Mouse (Mus musculus) neural tube, embryonic 11.5 days (tissue): ENCODE results near the gene Rbm5. TPM values are rescaled to one million over a fixed set of nuclear protein-coding genes. Genes with fewer than 3 reads are reported as not detected.

ENCODE experiments used
- ATAC-seq: fragments of 200-750 bp; cut with Nextera tagmentation; 2 replicates; pipeline ENCODE4 v1.8.0; 2017; ENCODE audit warnings: moderate number of reproducible peaks, mild to moderate bottlenecking, moderate TSS enrichment, moderate library complexity; ENCODE audit not compliant: insufficient read depth, low FRiP score, low TSS enrichment
- DNase-seq: peaks from one replicate; pipeline ENCODE4 v3.0.0-alpha.2; 2015; ENCODE audit warnings: low spot score
- H3K27ac ChIP-seq: fragments of 300-500 bp; sonication (generic); 2 replicates; pipeline ENCODE4 v1.5.1; 2014; ENCODE audit warnings: low read depth, mild to moderate bottlenecking, low read length
- H3K27me3 ChIP-seq: fragments of 300-500 bp; sonication (generic); 2 replicates; pipeline ENCODE4 v1.6.1; 2014; ENCODE audit warnings: mild to moderate bottlenecking, low read length, mixed read lengths; ENCODE audit not compliant: control insufficient read depth, insufficient read depth
- H3K36me3 ChIP-seq: fragments of 300-500 bp; sonication (generic); 2 replicates; pipeline ENCODE4 v1.6.1; 2014; ENCODE audit warnings: mild to moderate bottlenecking, low read length, moderate library complexity, mixed read lengths; ENCODE audit not compliant: control insufficient read depth, insufficient read depth
- H3K4me1 ChIP-seq: fragments of 300-500 bp; sonication (generic); 2 replicates; pipeline ENCODE4 v1.6.1; 2014; ENCODE audit warnings: low read length, mixed read lengths; ENCODE audit not compliant: control insufficient read depth, insufficient read depth
- H3K4me2 ChIP-seq: fragments of 300-500 bp; sonication (generic); 2 replicates; pipeline ENCODE4 v1.6.1; 2014; ENCODE audit warnings: low read depth, mild to moderate bottlenecking, moderate library complexity
- H3K4me3 ChIP-seq: fragments of 300-500 bp; sonication (generic); 2 replicates; pipeline ENCODE4 v1.5.1; 2014; ENCODE audit warnings: low read depth, low read length
- H3K9ac ChIP-seq: fragments of 300-500 bp; sonication (generic); 2 replicates; pipeline ENCODE4 v1.6.1; 2014; ENCODE audit warnings: mild to moderate bottlenecking, low read length
- H3K9me3 ChIP-seq: fragments of 300-500 bp; sonication (generic); 2 replicates; pipeline ENCODE4 v1.6.1; 2016; ENCODE audit warnings: low read length; ENCODE audit not compliant: control insufficient read depth
- WGBS: fragments of 180-500 bp; shearing (Covaris S2); extraction: QIAGEN DNeasy Blood & Tissue Kit; methylation state at CpG from one replicate; pipeline ENCODE4 v1.1.7; 2014; 5-methylcytosine and 5-hydroxymethylcytosine counted together
- polyA plus RNA-seq: library from polyadenylated mRNA; unstranded; fragments of >200 nt; fragmentation: Nextera tagmentation; extraction: Ambion mirVana; gene quantifications from 2 replicates; pipeline ENCODE4 v1.2.1, GENCODE M21; 2014

Rbm5 gene
- polyA plus RNA-seq, 1 experiment from 2014 or later = 197 TPM

- peak overlapping the region; percentile 100 for H3K9ac ChIP-seq
- peaks cover 13% of the 10 kb centered on the region for H3K4me1 ChIP-seq
- peak overlapping the region; percentile 69 for H3K4me2 ChIP-seq
- DNase-seq (no peak), ATAC-seq (no peak)
- 28% methylated on average over 4 of the region's 4 CpGs for WGBS
- H3K27me3 ChIP-seq = no peaks in the 10 kb centered on the region
- H3K27ac ChIP-seq = no peak overlapping the region
- H3K4me3 ChIP-seq = peak overlapping the region; percentile 99
- peaks cover 29% of the 10 kb centered on the region for H3K36me3 ChIP-seq
- no peaks in the 10 kb centered on the region for H3K9me3 ChIP-seq
Observed at GRCm38 (mm10) chr9:107769445-107770000, 1.3 kb downstream of the Rbm5 start.

GRCm38 (mm10) chr9:107768851-107769250 lies 1.9 kb downstream of the Rbm5 start:
- Histone ChIP-seq H3K4me1 (peaks cover 13% of the 10 kb centered on the region), H3K9ac (no peak overlapping the region), H3K27ac (no peak overlapping the region), H3K4me2 (peak overlapping the region; percentile 69), H3K9me3 (no peaks in the 10 kb centered on the region), H3K36me3 (peaks cover 31% of the 10 kb centered on the region), H3K4me3 (peak overlapping the region; percentile 99; the same call in 1 of the 2 replicates), H3K27me3 (no peaks in the 10 kb centered on the region)
- 93% methylated on average over 5 of the region's 5 CpGs for WGBS
- DNase-seq (no peak), ATAC-seq (no peak)

GRCm38 (mm10) chr9:107759593-107759992 lies 11.2 kb downstream of the Rbm5 start:
- DNase-seq (no peak), ATAC-seq (no peak)
- no peak overlapping the region for H3K9ac ChIP-seq
- no peak overlapping the region for H3K4me2 ChIP-seq
- peaks cover 34% of the 10 kb centered on the region for H3K36me3 ChIP-seq
- no peaks in the 10 kb centered on the region for H3K9me3 ChIP-seq
- no peaks in the 10 kb centered on the region for H3K4me1 ChIP-seq
- no peak overlapping the region for H3K27ac ChIP-seq
- no peaks in the 10 kb centered on the region for H3K27me3 ChIP-seq
- 95% methylated on average over 6 of the region's 6 CpGs for WGBS
- H3K4me3 ChIP-seq = no peak overlapping the region

GRCm38 (mm10) chr9:107750378-107750777 lies 20.4 kb downstream of the Rbm5 start:
- no peaks in the 10 kb centered on the region for H3K27me3 ChIP-seq
- WGBS = 99% methylated on average over 5 of the region's 5 CpGs
- DNase-seq = no peak
- H3K4me1 ChIP-seq = no peaks in the 10 kb centered on the region
- no peak overlapping the region for H3K4me3 ChIP-seq
- no peak overlapping the region for H3K4me2 ChIP-seq
- no peak for ATAC-seq
- H3K27ac ChIP-seq = no peak overlapping the region
- H3K9me3 ChIP-seq = no peaks in the 10 kb centered on the region
- H3K9ac ChIP-seq = no peak overlapping the region
- H3K36me3 ChIP-seq = peaks cover 63% of the 10 kb centered on the region

GRCm38 (mm10) chr9:107748063-107748462 lies 22.7 kb downstream of the Rbm5 start:
- no peak overlapping the region for H3K27ac ChIP-seq
- ATAC-seq = no peak
- peaks cover 71% of the 10 kb centered on the region for H3K36me3 ChIP-seq
- no peak overlapping the region for H3K9ac ChIP-seq
- DNase-seq = no peak
- no peaks in the 10 kb centered on the region for H3K27me3 ChIP-seq
- no peaks in the 10 kb centered on the region for H3K9me3 ChIP-seq
- no peaks in the 10 kb centered on the region for H3K4me1 ChIP-seq
- H3K4me2 ChIP-seq = no peak overlapping the region
- WGBS = 98% methylated on average over 3 of the region's 3 CpGs
- H3K4me3 ChIP-seq = no peak overlapping the region

GRCm38 (mm10) chr9:107747310-107747709 lies 23.5 kb downstream of the Rbm5 start:
- Histone ChIP-seq H3K4me3 (no peak overlapping the region), H3K4me1 (no peaks in the 10 kb centered on the region), H3K36me3 (peaks cover 70% of the 10 kb centered on the region), H3K27me3 (no peaks in the 10 kb centered on the region), H3K9ac (no peak overlapping the region), H3K9me3 (no peaks in the 10 kb centered on the region), H3K4me2 (no peak overlapping the region), H3K27ac (no peak overlapping the region)
- no peak for ATAC-seq
- DNase-seq = no peak
- WGBS = 90% methylated on average over 1 of the region's 1 CpGs

- DNase-seq (no peak), ATAC-seq (no peak)
- Histone ChIP-seq H3K27me3 (no peaks in the 10 kb centered on the region), H3K9me3 (no peaks in the 10 kb centered on the region), H3K27ac (no peak overlapping the region), H3K4me1 (no peaks in the 10 kb centered on the region), H3K4me3 (no peak overlapping the region), H3K36me3 (peaks cover 69% of the 10 kb centered on the region), H3K4me2 (no peak overlapping the region), H3K9ac (no peak overlapping the region)
- WGBS = 93% methylated on average over 3 of the region's 3 CpGs
Observed at GRCm38 (mm10) chr9:107746679-107747078, 24.1 kb downstream of the Rbm5 start.

GRCm38 (mm10) chr9:107744061-107744460 lies 26.7 kb downstream of the Rbm5 start:
- Histone ChIP-seq H3K9ac (no peak overlapping the region), H3K27me3 (no peaks in the 10 kb centered on the region), H3K9me3 (no peaks in the 10 kb centered on the region), H3K36me3 (peaks cover 58% of the 10 kb centered on the region), H3K27ac (no peak overlapping the region), H3K4me2 (no peak overlapping the region), H3K4me1 (no peaks in the 10 kb centered on the region), H3K4me3 (no peak overlapping the region)
- no peak for DNase-seq
- ATAC-seq = no peak
- WGBS = 91% methylated on average over 6 of the region's 6 CpGs

GRCm38 (mm10) chr9:107738841-107739202 lies 32.0 kb downstream of the Rbm5 start:
- peak; percentile 52 for DNase-seq
- H3K4me3 ChIP-seq = no peak overlapping the region
- WGBS = 47% methylated on average over 4 of the region's 4 CpGs
- H3K4me1 ChIP-seq = peaks cover 24% of the 10 kb centered on the region
- H3K27ac ChIP-seq = no peak overlapping the region
- H3K27me3 ChIP-seq = peaks cover 13% of the 10 kb centered on the region
- no peak for ATAC-seq
- H3K9ac ChIP-seq = no peak overlapping the region
- H3K36me3 ChIP-seq = peaks cover 23% of the 10 kb centered on the region
- no peak overlapping the region for H3K4me2 ChIP-seq
- no peaks in the 10 kb centered on the region for H3K9me3 ChIP-seq
